Mouse (Mus musculus) cerebellum, postnatal 4 days (tissue): ENCODE measurements around the gene Sult2a4.
"Not testable (repeated sequence)": the region's sequence is repeated elsewhere in the genome, so short reads cannot be mapped to it uniquely, and the experiment has no call there.

Source experiments
- DNase-seq, 2 experiments: peaks; one replicate each; pipeline ENCODE4 v3.0.0; 2022; ENCODE audit warnings: low spot score in 2 of 2, mixed read lengths in 1 of 2

Gene Sult2a4

DNA sequence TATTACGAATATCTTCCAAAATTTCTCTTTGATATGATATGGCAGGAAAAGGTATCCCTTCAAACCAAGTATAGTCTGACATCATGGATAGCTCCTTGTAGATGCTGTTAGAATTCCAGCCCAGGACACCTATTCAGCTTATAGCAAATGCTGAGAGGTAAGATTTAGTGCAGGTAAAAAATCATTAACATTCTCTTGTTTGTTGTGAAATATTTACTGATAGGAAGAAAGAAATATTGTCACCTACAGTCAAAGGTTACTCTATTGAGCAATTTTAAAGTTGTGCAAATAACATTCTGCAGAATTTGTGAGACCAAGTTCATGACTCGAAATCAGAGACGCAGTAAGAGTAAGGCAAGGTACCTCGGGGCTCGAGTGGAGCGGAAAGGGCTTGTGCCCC, at the start of gene Sult2a4:
Gene Sult2a4, minus strand, starts transcription at position 101 of the 400 bp plus-strand sequence.
- DNase-seq = not testable (repeated sequence)

DNA sequence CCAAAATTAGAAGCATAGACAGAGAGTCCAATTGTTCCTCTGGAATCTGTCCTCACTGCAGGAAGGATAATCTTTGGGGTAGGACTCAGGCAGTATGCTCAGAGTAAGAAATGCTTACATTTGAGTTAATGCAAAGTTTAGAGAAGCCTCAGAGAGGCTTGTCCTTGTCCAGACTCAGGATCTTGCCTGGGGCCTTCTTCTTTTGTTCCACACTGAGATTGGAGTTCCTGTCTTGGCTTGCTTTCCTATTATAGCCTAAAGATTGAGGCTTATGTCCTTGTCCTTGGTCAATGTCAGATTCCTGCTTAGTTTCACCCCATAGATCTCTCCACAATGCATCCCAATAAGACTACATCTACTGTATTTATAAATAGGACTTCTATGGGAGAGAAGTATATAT, 41.4 kb upstream of the Sult2a4 start:
- DNase-seq = not testable (repeated sequence)

DNA sequence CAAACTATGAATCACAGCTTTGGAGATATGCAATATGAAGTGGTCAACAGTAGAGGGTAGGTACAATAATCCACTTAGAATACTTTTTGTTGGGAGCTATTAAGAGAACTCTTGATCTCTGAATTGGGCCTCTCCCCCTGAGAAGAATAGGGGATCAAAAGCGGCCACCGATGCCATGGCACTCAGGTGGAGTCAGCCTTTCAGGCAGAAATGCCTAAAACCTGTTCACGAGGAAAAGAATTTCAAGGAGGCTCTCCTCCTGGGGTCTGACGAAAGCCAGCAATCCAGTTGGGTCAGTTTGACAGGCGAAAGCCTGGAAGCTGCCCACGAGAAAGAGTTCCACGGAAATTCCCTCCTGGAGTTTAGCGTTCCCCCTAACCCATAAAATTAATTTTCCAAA, 23.7 kb upstream of the Sult2a4 start:
- no peak for DNase-seq

DNA sequence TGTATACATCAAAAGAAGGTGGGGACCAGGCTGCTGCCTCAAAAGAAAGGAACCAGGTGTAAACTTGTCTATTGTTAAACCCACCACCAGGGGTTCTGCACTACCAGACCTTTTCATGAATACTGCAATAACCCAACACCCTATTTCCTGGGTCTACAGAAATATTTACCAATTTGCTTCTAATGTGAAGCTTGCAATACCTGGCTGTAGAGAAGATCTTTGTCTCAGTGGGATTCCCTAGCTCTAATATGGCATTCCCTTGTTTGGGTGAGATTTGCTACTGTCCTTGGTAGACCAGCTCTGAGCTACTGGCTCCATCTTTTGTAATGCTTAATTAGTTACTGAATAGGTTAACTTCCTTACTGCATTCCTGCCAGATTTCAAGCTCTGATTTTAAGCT, 21.3 kb upstream of the Sult2a4 start:
- DNase-seq = not testable (repeated sequence)
